Mouse (Mus musculus) fat pad, adult 2 months (tissue): ENCODE results near the gene Sp6.

Source experiments
- DNase-seq: peaks from one replicate; pipeline ENCODE4 v3.0.0-alpha.2; 2011; ENCODE audit warnings: low read depth, low spot score; ENCODE audit errors: extremely low read depth

Gene Sp6

DNA sequence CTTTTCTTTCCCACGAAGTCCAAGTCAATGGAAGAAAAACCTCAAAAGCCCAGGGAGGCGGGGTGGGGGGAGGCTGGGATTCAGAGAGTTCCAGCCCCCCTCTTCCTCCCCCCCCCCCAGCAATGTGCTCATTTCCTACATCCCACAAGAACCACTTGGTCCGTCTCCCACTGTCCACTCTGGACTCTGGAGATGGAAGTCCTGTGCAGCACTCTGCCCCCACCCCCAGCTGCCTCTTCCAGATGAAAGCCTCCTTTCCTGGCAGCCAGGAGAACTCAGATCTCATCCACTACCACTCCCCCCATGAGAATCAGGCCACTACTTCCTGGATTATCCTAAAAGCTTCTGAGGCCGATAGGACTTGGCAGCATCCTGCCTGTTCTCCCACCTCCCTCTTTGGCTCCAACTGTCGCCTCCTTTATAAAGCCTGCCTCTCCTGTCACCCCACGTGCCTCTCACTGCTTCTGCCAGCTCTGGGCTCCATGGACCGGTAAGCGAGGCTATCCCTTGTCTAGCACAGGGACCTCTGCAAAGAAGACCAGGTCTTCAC lies at the start of gene Sp6:
TSS of gene Sp6 (plus strand) at position 274 of the 550 bp plus-strand sequence.
- DNase-seq: no peak

- DNase-seq: no peak
These were observed 49.6 kb upstream of the Sp6 start for GRCm38 (mm10) chr11:96963580-96963979.

DNA sequence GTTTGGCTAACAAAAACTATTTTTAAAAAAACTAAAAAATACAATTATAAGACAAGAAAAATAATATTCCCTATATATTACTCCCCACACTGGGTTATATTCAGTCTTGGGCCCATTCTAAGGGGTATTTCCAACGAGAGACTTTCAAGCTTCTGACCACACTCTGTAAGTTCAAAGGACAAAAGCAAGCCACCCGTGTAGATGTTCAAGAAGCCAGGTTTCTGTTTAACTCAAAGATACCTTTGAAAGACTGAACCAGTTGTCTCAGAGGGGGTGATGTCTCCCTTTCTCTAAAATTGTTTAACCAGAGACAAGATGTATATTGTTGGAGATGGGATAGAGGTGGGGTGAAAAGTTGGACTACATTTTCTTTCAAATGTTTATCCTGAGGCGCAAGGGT lies 47.0 kb upstream of the Sp6 start:
- DNase-seq: no peak

GRCm38 (mm10) chr11:96966914-96967543 lies 46.2 kb upstream of the Sp6 start:
- DNase-seq: no peak

- DNase-seq: no peak
These were observed 45.5 kb upstream of the Sp6 start for GRCm38 (mm10) chr11:96967544-96968269.

DNA sequence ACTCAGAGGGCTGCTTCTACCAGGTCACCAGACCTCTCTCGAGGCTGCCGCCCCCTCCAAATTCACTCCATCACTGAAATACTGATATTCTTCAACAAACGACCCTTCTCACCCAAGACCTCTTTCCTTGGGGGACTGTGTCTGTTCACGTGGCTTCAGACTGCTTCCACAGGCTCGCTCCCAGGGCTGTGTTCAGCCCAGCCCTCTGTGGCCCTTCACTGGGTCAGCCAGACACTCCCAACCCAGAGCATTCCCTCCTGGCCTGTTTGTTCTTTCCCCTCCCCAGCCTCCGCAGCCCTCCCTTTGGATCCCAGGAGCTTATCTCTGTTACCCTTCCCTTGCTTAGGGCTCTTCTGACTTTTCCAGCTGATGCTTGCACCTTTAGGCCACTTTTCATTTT lies 44.7 kb upstream of the Sp6 start:
- DNase-seq: no peak

DNA sequence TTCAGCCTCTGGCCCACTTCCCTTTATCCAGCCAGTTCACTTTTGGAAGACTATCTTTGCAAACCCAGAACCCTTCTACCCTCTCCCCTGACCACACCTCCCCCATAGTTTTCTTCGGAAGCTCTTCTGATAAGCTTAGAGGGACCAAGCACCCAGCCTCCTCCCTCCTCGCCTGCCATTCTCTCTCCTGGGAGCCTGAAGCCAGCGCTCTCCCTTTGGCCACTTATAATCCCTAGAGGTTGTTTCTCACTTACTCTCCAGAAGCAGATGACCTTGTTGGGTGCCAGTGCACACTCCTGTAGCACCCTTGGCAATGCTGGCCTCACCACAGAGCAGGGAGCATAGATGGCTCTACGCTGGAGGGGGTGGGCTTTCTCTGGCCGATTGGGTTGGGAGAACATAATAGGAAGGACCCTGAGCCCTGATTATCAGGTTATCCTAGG lies 43.9 kb upstream of the Sp6 start:
- DNase-seq: no peak

- no peak for DNase-seq
These were observed 43.4 kb upstream of the Sp6 start for GRCm38 (mm10) chr11:96969746-96970145.

DNA sequence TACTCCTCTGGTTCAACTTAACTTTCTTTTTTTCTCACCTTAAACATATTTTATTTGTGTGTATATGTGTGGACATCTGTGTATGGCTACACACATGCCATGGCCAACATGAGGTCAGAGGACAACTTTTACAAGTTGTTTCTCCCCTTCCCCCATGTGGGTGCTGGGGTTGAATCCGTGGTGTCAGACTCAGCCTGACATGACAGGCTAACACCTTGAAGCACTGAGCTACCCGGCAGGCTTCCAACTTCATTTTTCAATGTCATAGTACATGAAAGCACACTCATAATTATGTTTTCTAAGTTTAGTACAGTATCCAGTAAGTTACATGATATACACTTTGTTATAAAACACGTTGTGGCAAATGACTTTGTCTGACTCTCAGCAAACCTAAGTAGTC lies 42.9 kb upstream of the Sp6 start:
- no peak for DNase-seq

GRCm38 (mm10) chr11:96972906-96973305 lies 40.3 kb upstream of the Sp6 start:
- DNase-seq: no peak

GRCm38 (mm10) chr11:96973426-96973964 lies 39.7 kb upstream of the Sp6 start:
- DNase-seq: no peak

DNA sequence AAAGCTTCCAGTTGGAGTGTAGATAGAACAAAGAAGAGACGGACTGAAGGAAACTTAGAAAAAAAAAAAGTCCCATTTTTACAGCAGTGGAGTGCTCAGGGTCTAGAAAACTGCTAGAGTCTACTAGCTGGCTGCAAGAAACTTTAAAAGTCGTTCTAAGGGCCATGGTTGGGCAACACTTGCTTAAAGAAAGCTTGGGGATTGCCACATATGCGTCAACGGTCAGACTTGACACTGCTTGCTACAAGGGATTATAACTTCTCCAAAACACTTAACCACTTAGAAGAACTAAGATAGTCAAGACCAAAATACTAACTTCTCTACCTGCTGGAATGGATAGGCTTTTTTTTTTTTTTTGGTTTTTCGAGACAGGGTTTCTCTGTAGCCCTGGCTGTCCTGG lies 38.4 kb upstream of the Sp6 start:
- peak; percentile 87 for DNase-seq

DNA sequence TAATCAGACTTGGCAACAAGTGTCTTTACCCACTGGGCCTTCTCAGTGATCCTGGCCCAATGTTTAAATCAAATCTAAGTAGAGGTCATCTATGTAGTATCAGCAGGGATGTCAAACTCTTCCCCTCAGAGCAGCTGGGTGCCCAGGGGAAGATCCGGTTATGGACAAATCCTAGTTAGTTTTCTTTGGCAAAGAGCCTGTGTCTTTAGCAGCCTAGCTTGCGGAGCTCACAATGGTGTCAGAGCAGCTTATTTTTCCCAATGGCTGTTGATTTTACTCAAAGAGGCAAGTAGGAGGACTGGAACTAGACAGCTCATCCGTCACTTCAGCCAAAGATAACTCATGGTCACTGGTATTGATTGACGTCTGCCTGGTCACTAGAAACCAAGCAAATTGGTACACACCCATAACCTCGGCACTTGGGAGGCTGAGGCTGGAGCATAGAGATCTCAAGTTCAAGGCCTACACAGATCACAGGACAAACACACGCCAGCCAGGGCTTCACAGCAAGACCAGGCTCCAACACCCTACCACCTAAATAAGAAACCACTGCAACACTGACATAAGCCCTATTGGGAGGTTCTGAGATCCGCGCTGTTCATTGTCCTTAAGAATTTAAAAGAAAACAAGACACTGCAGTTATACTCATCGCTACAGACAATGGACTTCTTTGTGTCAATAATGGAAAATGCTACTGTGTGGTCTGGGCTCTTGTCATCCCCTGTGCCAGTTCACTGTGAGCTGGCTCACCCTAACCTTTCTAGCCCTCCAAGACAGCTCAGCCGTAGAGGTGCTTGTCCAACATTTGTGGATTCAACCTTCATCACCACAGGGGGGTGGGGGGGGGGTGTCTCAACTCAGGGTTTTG lies 37.4 kb upstream of the Sp6 start:
- peak; percentile 97 for DNase-seq

DNA sequence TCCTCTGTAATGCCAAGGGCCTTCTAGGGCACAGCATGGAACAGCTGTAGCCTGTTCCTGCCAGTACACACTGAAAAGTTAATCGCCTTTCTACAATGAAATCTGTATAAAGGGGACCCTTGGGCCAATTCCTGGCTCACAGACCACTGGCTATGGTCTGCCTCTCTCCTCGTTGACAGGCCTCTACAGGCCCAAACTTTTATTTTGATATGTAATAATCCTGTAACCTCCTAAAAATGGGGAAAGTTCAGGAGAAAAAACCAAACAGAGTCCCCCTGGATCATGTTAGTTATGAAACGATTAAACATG lies 36.9 kb upstream of the Sp6 start:
- no peak for DNase-seq

- no peak for DNase-seq
These were observed 36.1 kb upstream of the Sp6 start for GRCm38 (mm10) chr11:96976911-96977591.

GRCm38 (mm10) chr11:96977606-96978400 lies 35.4 kb upstream of the Sp6 start:
- DNase-seq: peak; percentile 99

DNA sequence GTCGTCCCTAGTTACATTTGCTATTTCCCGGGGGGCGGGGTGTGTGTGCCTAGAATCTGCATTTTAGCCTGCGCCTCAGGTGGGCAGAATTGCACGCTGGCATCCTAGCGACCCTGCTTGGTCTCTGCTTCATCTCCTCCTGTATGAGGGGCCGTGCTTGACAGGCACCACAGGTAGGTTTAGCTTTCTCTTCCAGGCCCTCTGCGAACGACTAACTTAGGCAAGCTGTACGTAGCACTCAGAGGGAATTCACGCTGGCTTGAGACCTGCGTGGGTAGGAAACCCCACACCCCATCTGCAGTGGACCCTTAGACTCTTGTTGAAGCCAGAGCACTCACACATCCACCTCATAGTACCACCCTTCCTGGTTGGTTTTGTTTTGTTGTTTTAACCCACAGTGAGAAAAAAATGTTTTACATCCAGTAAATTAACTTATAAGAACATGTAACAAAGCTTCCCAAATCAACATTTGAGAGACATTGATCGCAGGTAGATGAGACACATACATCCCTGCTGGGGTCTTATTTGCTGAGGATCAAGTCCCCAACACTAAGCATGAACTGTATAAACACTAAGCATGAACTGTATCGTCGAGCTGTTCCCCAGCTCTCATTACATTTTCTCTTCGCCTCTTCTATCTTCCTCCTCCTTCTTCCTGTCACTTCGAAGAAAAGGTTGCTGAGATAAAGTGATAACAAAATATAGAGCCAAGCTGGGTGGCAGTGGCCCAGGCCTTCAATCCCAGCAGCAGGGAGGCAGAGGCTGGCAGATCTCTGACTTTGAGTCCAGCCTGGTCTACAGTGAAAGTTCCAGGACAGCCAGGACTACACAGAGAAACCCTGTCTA lies 34.6 kb upstream of the Sp6 start:
- no peak for DNase-seq

GRCm38 (mm10) chr11:96979329-96979728 lies 33.9 kb upstream of the Sp6 start:
- DNase-seq: no peak

GRCm38 (mm10) chr11:96980021-96980420 lies 33.2 kb upstream of the Sp6 start:
- DNase-seq: no peak
